Mouse (Mus musculus) liver, adult (tissue): ENCODE measurements around the gene Grip1.

Experiments
- GATA4 ChIP-seq: IDR thresholded peaks from 2 replicates; pipeline ENCODE4 v1.6.1; 2014; ENCODE audit warnings: mild to moderate bottlenecking, low read length; ENCODE audit not compliant: insufficient replicate concordance

Gene Grip1

GRCm38 (mm10) chr10:120095136-120095535 lies 641.5 kb downstream of the Grip1 start:
- TF ChIP-seq GATA4: no peak

- no peak for TF ChIP-seq GATA4
These were observed 642.1 kb downstream of the Grip1 start for GRCm38 (mm10) chr10:120095716-120096115.

- TF ChIP-seq GATA4: no peak
These were observed 643.9 kb downstream of the Grip1 start for GRCm38 (mm10) chr10:120097564-120097963.

GRCm38 (mm10) chr10:120100806-120101205 lies 647.2 kb downstream of the Grip1 start:
- TF ChIP-seq GATA4: no peak

GRCm38 (mm10) chr10:120111691-120112319 lies 658.2 kb downstream of the Grip1 start:
- TF ChIP-seq GATA4: no peak

GRCm38 (mm10) chr10:120112507-120113396 lies 659.1 kb downstream of the Grip1 start, which contains the start of gene Helb:
TSS of gene Helb (minus strand) at chr10:120112987.
- TF ChIP-seq GATA4: peak; percentile 52; the same call in 1 of the 2 replicates

- no peak for TF ChIP-seq GATA4
These were observed 660.4 kb downstream of the Grip1 start for GRCm38 (mm10) chr10:120113980-120114379.

- no peak for TF ChIP-seq GATA4
These were observed 660.9 kb downstream of the Grip1 start for GRCm38 (mm10) chr10:120114493-120114892.

GRCm38 (mm10) chr10:120115249-120115648 lies 661.6 kb downstream of the Grip1 start:
- no peak for TF ChIP-seq GATA4

- no peak for TF ChIP-seq GATA4
These were observed 670.1 kb downstream of the Grip1 start for GRCm38 (mm10) chr10:120123721-120124120.

- TF ChIP-seq GATA4: no peak
These were observed 671.3 kb downstream of the Grip1 start for GRCm38 (mm10) chr10:120124801-120125464.

GRCm38 (mm10) chr10:120125465-120125857 lies 671.8 kb downstream of the Grip1 start:
- no peak for TF ChIP-seq GATA4

- TF ChIP-seq GATA4: no peak
These were observed 675.1 kb downstream of the Grip1 start for GRCm38 (mm10) chr10:120128601-120129277.

- no peak for TF ChIP-seq GATA4
These were observed 677.0 kb downstream of the Grip1 start for GRCm38 (mm10) chr10:120130621-120131020.

GRCm38 (mm10) chr10:120133697-120134096 lies 680.1 kb downstream of the Grip1 start:
- TF ChIP-seq GATA4: no peak
